ENCODE assay signal across 22 mouse cellular contexts in the genomic region with DNA sequence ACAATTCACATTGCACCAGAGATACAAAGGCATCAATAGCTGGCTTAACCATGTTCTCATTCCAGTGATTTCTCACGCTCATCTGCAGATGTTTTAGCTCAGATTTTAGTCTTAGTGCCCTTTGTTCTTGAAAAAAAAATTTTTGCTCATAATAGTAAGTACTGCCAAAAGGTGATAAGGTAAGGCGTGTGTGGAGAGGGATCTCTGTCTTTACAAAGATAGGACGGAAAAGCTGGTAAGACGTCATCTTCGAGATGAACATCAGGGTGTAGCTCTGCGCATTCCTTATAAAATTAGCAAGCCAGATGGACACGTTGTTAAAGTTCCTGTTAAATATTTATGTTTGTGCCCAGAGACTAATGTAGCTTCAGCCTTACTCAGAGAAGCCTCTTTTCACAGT. TPM values are rescaled to one million over a fixed set of nuclear protein-coding genes. Genes with fewer than 3 reads are reported as not detected.
DNase-seq lines count a peak whose midpoint lies in the region; ATAC-seq and TF ChIP-seq lines count a peak whose summit lies in the region.
"Had no signal": no experiment of that assay in that cellular context is flagged by ENCODE, and none has a peak within 500 bp of the region (broad histone marks: within the 10 kb centered on the region; RNA-seq: fewer than 3 reads in every experiment).

No protein-coding gene starts in this region.

- no peak overlapping the region for H3K9ac ChIP-seq in liver, embryonic 16.5 days (ENCODE audit: low read depth, low read length)
- H3K9ac ChIP-seq: forebrain, embryonic 13.5 days; limb, embryonic 12.5 days; lung, embryonic 15.5 days; midbrain, embryonic 15.5 days; neural tube, embryonic 15.5 days had no signal

- 13% methylated on average over 7 of the region's 7 CpGs for WGBS in liver, embryonic 16.5 days (ENCODE audit: insufficient replicate concordance)

- H3K27ac ChIP-seq in liver, embryonic 16.5 days (ENCODE audit: low read length) = no peak overlapping the region
- H3K27ac ChIP-seq: forebrain, embryonic 13.5 days; limb, embryonic 12.5 days; lung, embryonic 15.5 days; midbrain, embryonic 15.5 days; neural tube, embryonic 15.5 days had no signal

- DNase-seq in c-Kit-positive CD71-positive TER-119-negative erythroid progenitor cells, embryonic 14.5 days (ENCODE audit: low read depth) = peak; percentile 50
- DNase-seq in adrenal gland, postnatal 36 days = no peak
- no peak for DNase-seq in urinary bladder, postnatal 10 days (ENCODE audit: low spot score)
- no peak for DNase-seq in ovary, adult 18-20 months (ENCODE audit: low spot score)
- DNase-seq: adrenal gland, postnatal 14 days; cerebellum, adult 2 months; cerebellum, postnatal 36 days; gastrocnemius, postnatal 10 days; heart, adult 18-20 months; kidney, adult 11 months; right cerebral cortex, postnatal 14 days had no signal

- H3K36me3 ChIP-seq in erythroblast, embryonic 14.5 days (ENCODE audit: control insufficient read depth) = no peaks in the 10 kb centered on the region
- H3K36me3 ChIP-seq in E14TG2a.4 (ENCODE audit: insufficient read depth, low read length) = no peaks in the 10 kb centered on the region; the same call in 1 of the 2 replicates
- no peaks in the 10 kb centered on the region for H3K36me3 ChIP-seq in liver, embryonic 16.5 days (ENCODE audit: control insufficient read depth, insufficient read depth)
- H3K36me3 ChIP-seq: limb, embryonic 12.5 days; lung, embryonic 15.5 days; midbrain, embryonic 15.5 days; neural tube, embryonic 15.5 days had no signal

- no peak for TF ChIP-seq CTCF in E14TG2a.4 (conservative IDR thresholded peaks at IDR 0.05; ENCODE audit: low read length)

- H3K4me1 ChIP-seq in erythroblast, embryonic 14.5 days (ENCODE audit: control insufficient read depth) = peaks cover 35% of the 10 kb centered on the region
- peaks cover 57% of the 10 kb centered on the region for H3K4me1 ChIP-seq in E14TG2a.4 (replicated peaks; ENCODE audit: low read depth, low read length)
- H3K4me1 ChIP-seq in liver, embryonic 16.5 days (ENCODE audit: control insufficient read depth, low read depth, low read length) = peaks cover 22% of the 10 kb centered on the region
- H3K4me1 ChIP-seq: midbrain, embryonic 15.5 days; neural tube, embryonic 15.5 days had no signal

- H3K4me2 ChIP-seq in liver, embryonic 16.5 days (ENCODE audit: low read depth, low read length) = peak overlapping the region; percentile 5; the same call in 1 of the 2 replicates
- H3K4me2 ChIP-seq: forebrain, embryonic 13.5 days; limb, embryonic 12.5 days; lung, embryonic 15.5 days; midbrain, embryonic 15.5 days; neural tube, embryonic 15.5 days had no signal

- peaks cover 9% of the 10 kb centered on the region for H3K27me3 ChIP-seq in erythroblast, embryonic 14.5 days (ENCODE audit: control insufficient read depth)
- no peaks in the 10 kb centered on the region for H3K27me3 ChIP-seq in E14TG2a.4 (ENCODE audit: insufficient read depth, low read length)
- no peaks in the 10 kb centered on the region for H3K27me3 ChIP-seq in liver, embryonic 16.5 days (ENCODE audit: control insufficient read depth, insufficient read depth, low read depth, low read length)
- H3K27me3 ChIP-seq: forebrain, embryonic 13.5 days; limb, embryonic 12.5 days; lung, embryonic 15.5 days; midbrain, embryonic 15.5 days; neural tube, embryonic 15.5 days had no signal

- no peak for ATAC-seq in erythroblast, adult 5-6 weeks (replicated peaks; ENCODE audit: low FRiP score, poor library complexity, severe bottlenecking)
- peak; percentile 81 for ATAC-seq in liver, embryonic 16.5 days (ENCODE audit: low read depth)
- ATAC-seq: CD4-positive, CD25-positive, alpha-beta regulatory T cell, adult 4 months; forebrain, embryonic 13.5 days; midbrain, embryonic 15.5 days had no signal

- H3K4me3 ChIP-seq in erythroblast, embryonic 14.5 days (replicated peaks) = peak overlapping the region; percentile 24
- 0 out of 2 replicates have a peak overlapping the region, but pooled peaks have one; percentile 24 for H3K4me3 ChIP-seq in E14TG2a.4 (replicated peaks; ENCODE audit: low read length)
- no peak overlapping the region for H3K4me3 ChIP-seq in liver, embryonic 16.5 days (ENCODE audit: low read depth, low read length)
- H3K4me3 ChIP-seq: forebrain, embryonic 13.5 days; limb, embryonic 12.5 days; lung, embryonic 15.5 days; midbrain, embryonic 15.5 days; myocyte; neural tube, embryonic 15.5 days had no signal

- no peaks in the 10 kb centered on the region for H3K9me3 ChIP-seq in erythroblast, embryonic 14.5 days (ENCODE audit: control insufficient read depth, low read length)
- H3K9me3 ChIP-seq in E14TG2a.4 (ENCODE audit: low read length) = 0 out of 2 replicates have a peak, but pooled peaks cover 4% of the 10 kb centered on the region
- no peaks in the 10 kb centered on the region for H3K9me3 ChIP-seq in liver, embryonic 16.5 days (replicated peaks; ENCODE audit: control insufficient read depth, low read length)
- H3K9me3 ChIP-seq: forebrain, embryonic 13.5 days; limb, embryonic 12.5 days; lung, embryonic 15.5 days; midbrain, embryonic 15.5 days; neural tube, embryonic 15.5 days had no signal

RNA-seq across cellular contexts. Expression of gene Nufip1, which starts 35.2 kb away (rescaled TPM):
- 0.20 and 0.28 TPM in 2 replicates for polyA plus RNA-seq in erythroblast, embryonic 14.5 days (2012)
- total RNA-seq in erythroblast, adult 5-6 weeks (2015; ENCODE audit: low replicate concordance) = 1.7 and 4.6 TPM in 2 replicates
- total RNA-seq in erythroblast, adult 5-6 weeks (2017; ENCODE audit: low replicate concordance) = 2.8 and 3.6 TPM in 2 replicates
- polyA plus RNA-seq in liver, embryonic 16.5 days (2015; fragmentation: Nextera tagmentation; extraction: Ambion mirVana) = 4.3 and 5.0 TPM in 2 replicates
- 1 to 10 TPM; 7.5 to 8.5 TPM for total RNA-seq in adrenal gland, postnatal 36 days (2021)

RNA-seq across cellular contexts. Expression of gene Gpalpp1, which starts 35.3 kb away (rescaled TPM):
- polyA plus RNA-seq in erythroblast, embryonic 14.5 days (2012) = 0.13 and 0.14 TPM in 2 replicates
- total RNA-seq in erythroblast, adult 5-6 weeks (2015; ENCODE audit: low replicate concordance) = 3.6 and 7.5 TPM in 2 replicates
- 5.7 and 8.3 TPM in 2 replicates for total RNA-seq in erythroblast, adult 5-6 weeks (2017; ENCODE audit: low replicate concordance)
- 4.5 and 4.6 TPM in 2 replicates for polyA plus RNA-seq in liver, embryonic 16.5 days (2015; fragmentation: Nextera tagmentation; extraction: Ambion mirVana)
- total RNA-seq in adrenal gland, postnatal 36 days (2021) = 10 to 100 TPM; 19.8 to 22.8 TPM
